Mouse (Mus musculus) CH12.LX (cell line): ENCODE measurements around the gene Itga4.

Experiments used
- MAX ChIP-seq: IDR thresholded peaks from 2 replicates; pipeline ENCODE4 v1.6.1; 2011; ENCODE audit warnings: low read length, improper control_type of control experiment
- POLR2A ChIP-seq: IDR thresholded peaks from 2 replicates; pipeline ENCODE4 v1.6.1; 2011; ENCODE audit warnings: low read depth, mild to moderate bottlenecking, improper control_type of control experiment, low read length
- SMC3 ChIP-seq: IDR thresholded peaks from 2 replicates; pipeline ENCODE4 v1.6.1; 2011; ENCODE audit warnings: low read depth, low read length, improper control_type of control experiment
- TCF12 ChIP-seq: IDR thresholded peaks from 2 replicates; pipeline ENCODE4 v1.6.1; 2014; ENCODE audit warnings: low read depth, mild to moderate bottlenecking, inconsistent platforms, low read length, improper control_type of control experiment

DNA sequence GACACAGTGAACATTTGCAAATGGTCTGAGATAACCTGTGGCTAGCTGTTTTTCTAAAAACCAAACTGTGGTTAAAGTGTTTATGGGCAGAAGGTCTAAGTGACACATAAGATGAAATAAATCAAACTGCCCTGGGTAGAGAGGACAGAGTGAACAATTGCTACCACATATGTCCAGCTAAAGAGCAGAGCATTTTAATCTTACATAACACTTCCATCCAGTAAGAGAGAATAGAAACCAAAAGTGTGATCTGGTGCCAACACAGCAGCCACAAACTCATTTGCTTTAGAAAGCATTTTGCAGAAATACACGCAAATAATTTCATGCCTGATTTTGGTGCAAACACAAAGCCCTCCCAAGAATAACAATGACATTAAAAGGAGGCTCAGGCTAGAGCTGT, 83.8 kb downstream of the Itga4 start:
- TF ChIP-seq TCF12 (no peak), MAX (no peak), SMC3 (no peak), POLR2A (no peak)
